Mouse (Mus musculus): Measurements from ENCODE around the gene Kif26b.
A peak's percentile ranks its signal among the peaks of the same experiment; 100 is the strongest.

DNA sequence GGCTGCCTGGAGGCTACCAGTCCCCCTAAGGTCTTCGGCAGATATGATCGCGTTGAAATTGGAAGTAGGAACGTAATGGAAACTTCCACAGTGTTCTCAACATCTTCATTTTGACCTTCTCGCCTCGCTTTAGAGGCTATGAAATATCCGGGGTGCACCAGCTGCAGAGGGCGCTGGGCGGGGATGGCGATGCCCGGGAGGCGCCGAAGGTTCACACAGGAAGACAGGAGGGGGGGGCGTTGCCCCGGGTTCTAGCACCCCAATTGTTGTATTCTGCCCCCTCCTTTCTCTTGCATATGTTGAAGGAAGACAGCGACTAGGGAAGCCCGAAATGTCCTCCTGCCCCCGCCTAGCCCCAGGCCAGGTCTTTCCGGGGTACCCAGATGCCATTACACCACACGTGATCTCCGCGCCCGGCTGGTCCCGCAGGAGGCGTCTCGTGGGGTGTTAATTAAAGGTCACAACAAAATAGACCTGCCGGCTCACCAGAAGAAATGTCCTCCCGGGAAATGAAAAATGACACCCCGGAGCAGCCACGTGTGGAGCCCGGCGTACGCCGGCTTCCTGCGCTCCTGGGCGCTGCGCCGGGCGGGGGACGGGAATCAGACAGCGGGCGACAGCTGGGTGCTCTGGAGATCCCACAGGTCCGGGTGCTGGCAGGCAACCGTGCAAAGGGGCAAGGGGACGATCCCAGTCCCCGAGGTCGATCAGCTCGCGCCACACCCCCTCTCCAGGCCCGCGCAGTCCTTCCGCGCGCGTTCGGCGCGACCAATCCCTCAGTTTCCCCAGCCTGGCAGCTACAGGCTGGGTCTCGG is 1.2 kb upstream of the Kif26b start:
- TF ChIP-seq CTCF (IDR thresholded peaks at IDR 0.05; ENCODE audit: borderline replicate concordance, insufficient read depth, low read depth, low read length) = no peak
- 0 out of 2 replicates have a peak, but pooled peaks have one; percentile 0 for TF ChIP-seq POLR2A (IDR thresholded peaks at IDR 0.05; ENCODE audit: borderline replicate concordance, insufficient read depth, low read length)

Measured in cerebellum, adult 2 months (tissue).